Mouse (Mus musculus) left cerebral cortex, postnatal 10 days (tissue): ENCODE measurements around the gene Stx6. TPM values are rescaled to one million over a fixed set of nuclear protein-coding genes. Genes with fewer than 3 reads are reported as not detected.

Source experiments
- DNase-seq, 2 experiments: peaks; one replicate each; pipeline ENCODE4 v3.0.0; 2021 to 2022; ENCODE audit warnings: low spot score in 2 of 2, mixed read lengths in 1 of 2; ENCODE audit errors: extremely low spot score in 1 of 2
- intact Hi-C: fragments of 180-260 bp; cut with DNase I; formaldehyde crosslinking; loops from one replicate; pipeline ENCODE4 v1.15.1; 2025
- total RNA-seq, 2 experiments: library from RNA; stranded (reverse); gene quantifications; 2 replicates each; pipeline ENCODE4 v1.2.3; 2021

Gene Stx6
- total RNA-seq, 2 experiments from 2014 or later, result 83.3 to 89.1 TPM

- intact Hi-C loops, result no loop called here
- DNase-seq, result peak in 1 of 2 experiments; percentile 32
Observed at GRCm38 (mm10) chr1:155202472-155202871, 44.0 kb downstream of the Stx6 start.

DNA sequence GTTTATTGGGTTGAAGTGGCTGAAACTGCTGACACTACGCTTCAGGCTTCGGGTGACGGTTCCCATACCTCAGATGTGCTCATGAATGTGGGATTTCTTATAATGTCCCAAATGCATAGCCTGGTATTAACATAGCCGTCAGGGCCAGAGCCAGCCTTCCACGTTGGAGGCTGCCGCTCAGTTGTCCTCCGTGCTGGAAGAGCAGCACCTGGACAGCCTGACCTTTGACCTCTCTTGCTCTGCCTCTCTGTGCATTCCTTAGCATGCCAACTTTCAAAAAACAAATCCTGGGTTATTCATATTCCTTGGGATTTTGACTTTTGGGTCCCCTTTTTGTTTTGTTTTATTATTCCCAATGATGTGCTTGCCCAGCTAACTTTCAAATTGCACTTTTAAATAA is 44.6 kb downstream of the Stx6 start:
- intact Hi-C loops, result no loop called here
- no peak for DNase-seq

GRCm38 (mm10) chr1:155203954-155204353 is 45.4 kb downstream of the Stx6 start:
- intact Hi-C loops, result no loop called here
- peak in 1 of 2 experiments; percentile 21 for DNase-seq

DNA sequence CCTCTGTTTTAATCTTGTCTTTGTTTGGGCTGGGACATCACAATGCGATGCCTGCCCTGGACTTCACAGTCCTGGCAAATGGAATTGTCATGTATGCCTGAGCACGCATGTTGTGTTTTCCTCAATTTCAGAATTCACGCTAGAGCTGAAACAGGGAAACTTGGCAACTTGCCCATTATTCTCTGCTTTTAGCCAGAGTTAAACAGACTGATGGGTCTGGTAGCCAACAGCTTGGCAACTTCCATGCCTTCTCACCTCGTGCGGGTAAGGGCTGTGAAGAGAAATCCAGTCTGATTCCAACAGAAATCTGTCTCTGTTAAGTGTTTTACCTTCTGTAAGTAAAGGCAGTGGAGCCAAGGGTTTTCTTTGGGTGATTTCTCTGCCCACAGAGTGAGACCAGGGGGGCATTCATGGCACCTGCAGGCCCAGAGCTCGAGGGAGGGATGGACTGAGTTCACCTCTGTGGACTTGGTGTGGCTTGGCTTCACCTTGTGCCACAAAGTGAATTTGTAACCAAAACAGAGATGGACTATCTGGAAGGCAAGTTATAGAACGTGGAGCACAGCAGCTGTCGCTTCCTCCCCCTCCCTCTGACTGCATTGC is 46.1 kb downstream of the Stx6 start:
- intact Hi-C loops, result no loop called here
- DNase-seq, result peak; percentile 25 to 64

- intact Hi-C loops, result no loop called here
- DNase-seq, result peak in 1 of 2 experiments; percentile 19
Observed at GRCm38 (mm10) chr1:155205311-155205710, 46.8 kb downstream of the Stx6 start.

GRCm38 (mm10) chr1:155205822-155206660 is 47.5 kb downstream of the Stx6 start:
- intact Hi-C loops, result no loop called here
- DNase-seq, result peak in 1 of 2 experiments; percentile 29

- peak in 1 of 2 experiments; percentile 20 for DNase-seq
- intact Hi-C loops, result no loop called here
Observed at GRCm38 (mm10) chr1:155207859-155208258, 49.3 kb downstream of the Stx6 start.

DNA sequence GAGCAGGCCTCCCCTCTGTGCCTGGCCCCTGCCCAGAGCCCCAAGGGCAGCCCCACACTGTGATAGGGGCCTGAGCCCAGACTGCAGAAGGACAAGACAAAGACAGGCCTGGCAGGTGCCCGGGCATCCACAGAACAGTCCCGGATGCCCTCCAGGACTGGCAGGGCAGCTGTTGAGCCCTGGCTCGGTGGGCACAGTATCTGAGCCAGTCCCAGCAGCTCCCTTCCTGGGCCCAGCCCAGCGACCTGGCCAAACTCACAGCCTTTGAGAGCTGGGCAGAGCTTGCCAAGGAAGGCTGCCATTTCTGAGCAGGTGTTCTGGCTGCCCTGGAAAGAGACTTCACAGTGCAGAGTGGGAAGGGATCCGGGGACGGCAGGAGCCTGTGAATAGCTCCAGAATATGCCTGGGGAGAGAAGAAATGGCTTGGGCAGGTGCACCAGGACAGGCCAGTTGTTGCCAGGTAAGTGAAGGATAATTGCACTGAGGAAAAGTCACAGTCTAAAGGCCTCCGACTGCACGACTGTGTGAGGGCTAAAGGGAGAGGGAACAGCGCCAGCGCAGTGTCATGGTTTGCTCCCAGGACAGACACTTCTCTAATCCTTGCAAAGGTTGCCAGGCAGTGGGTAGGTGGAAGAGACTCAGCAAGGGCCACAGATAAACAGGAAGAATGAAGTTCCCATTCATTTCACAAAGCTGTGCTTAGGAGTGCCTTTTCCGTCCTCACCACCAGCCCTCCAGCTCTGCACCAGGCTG is 51.7 kb downstream of the Stx6 start:
- intact Hi-C loops, result loop anchor here (5.0 kb wide), 1 partner anchor 113 kb away; the partner anchor contains the start of gene Ier5
- peak in 1 of 2 experiments; percentile 40 for DNase-seq

- DNase-seq, result no peak
- intact Hi-C loops, result loop anchor here (5.0 kb wide), 1 partner anchor 114 kb away; the partner anchor contains the start of gene Ier5
Observed at GRCm38 (mm10) chr1:155211017-155211416, 52.5 kb downstream of the Stx6 start.

- DNase-seq, result peak in 1 of 2 experiments; percentile 42
- intact Hi-C loops, result loop anchor here (5.0 kb wide), 1 partner anchor 115 kb away; the partner anchor contains the start of gene Ier5
Observed at GRCm38 (mm10) chr1:155212081-155212480, 53.6 kb downstream of the Stx6 start.

GRCm38 (mm10) chr1:155212493-155212892 is 54.0 kb downstream of the Stx6 start:
- intact Hi-C loops, result loop anchor here (5.0 kb wide), 1 partner anchor 115 kb away; the partner anchor contains the start of gene Ier5
- peak in 1 of 2 experiments; percentile 77 for DNase-seq

- intact Hi-C loops, result loop anchor here (5.0 kb wide), 1 partner anchor 116 kb away; the partner anchor contains the start of gene Ier5
Observed at GRCm38 (mm10) chr1:155212936-155213774, 54.6 kb downstream of the Stx6 start.

DNA sequence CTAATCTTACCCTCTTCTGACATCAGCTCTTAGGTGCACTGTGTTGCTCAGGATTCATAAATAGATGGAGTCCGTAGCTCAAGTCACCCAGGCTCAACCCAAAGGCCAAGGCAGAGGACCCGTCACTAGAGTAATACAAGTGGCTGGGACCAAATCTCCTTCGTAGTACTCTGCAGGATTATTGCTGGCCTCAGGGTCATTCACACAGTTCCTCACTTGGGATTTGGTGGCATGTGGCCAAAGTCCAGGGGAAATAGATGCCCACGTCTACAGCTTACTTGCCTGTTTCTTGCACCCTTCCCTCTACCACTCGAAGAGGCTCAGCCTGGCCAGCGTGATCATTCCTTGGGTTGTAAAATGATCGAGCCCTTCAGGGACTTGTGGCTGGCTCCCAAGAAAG is 55.4 kb downstream of the Stx6 start:
- DNase-seq, result peak in 1 of 2 experiments; percentile 41
- intact Hi-C loops, result loop anchor here (5.0 kb wide), 1 partner anchor 117 kb away; the partner anchor contains the start of gene Ier5

More at GRCm38 (mm10) chr1:155212936-155213774, 54.6 kb downstream of the Stx6 start:
- peak in 1 of 2 experiments; percentile 62 for DNase-seq

- intact Hi-C loops, result loop anchor here (5.0 kb wide), 1 partner anchor 188 kb away; no protein-coding TSS in a partner anchor
- peak; percentile 53 to 62 for DNase-seq
Observed at GRCm38 (mm10) chr1:155215066-155215764, 56.7 kb downstream of the Stx6 start.

DNA sequence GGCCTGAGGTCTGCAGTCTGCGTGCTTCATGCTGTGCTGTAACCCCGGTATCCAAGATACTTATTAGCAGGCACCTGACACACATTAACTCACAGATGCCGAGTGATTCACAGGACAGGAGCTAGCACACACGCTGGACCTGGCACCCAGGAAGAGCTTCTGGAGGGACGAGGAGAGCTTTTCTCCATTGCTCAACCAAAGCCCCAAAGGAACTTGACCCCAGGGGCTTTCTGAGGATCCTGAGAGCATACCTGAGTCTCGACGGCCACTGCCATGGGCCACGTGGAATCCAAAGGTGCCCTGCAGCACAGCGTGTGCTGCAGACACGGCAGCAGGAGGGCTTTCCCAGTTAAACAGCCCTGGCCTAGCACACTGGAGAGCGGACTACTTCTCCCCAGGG is 57.8 kb downstream of the Stx6 start:
- intact Hi-C loops, result loop anchor here (5.0 kb wide), 1 partner anchor 189 kb away; no protein-coding TSS in a partner anchor
- no peak for DNase-seq

GRCm38 (mm10) chr1:155216844-155217243 is 58.3 kb downstream of the Stx6 start:
- intact Hi-C loops, result loop anchor here (5.0 kb wide), 1 partner anchor 190 kb away; no protein-coding TSS in a partner anchor

DNA sequence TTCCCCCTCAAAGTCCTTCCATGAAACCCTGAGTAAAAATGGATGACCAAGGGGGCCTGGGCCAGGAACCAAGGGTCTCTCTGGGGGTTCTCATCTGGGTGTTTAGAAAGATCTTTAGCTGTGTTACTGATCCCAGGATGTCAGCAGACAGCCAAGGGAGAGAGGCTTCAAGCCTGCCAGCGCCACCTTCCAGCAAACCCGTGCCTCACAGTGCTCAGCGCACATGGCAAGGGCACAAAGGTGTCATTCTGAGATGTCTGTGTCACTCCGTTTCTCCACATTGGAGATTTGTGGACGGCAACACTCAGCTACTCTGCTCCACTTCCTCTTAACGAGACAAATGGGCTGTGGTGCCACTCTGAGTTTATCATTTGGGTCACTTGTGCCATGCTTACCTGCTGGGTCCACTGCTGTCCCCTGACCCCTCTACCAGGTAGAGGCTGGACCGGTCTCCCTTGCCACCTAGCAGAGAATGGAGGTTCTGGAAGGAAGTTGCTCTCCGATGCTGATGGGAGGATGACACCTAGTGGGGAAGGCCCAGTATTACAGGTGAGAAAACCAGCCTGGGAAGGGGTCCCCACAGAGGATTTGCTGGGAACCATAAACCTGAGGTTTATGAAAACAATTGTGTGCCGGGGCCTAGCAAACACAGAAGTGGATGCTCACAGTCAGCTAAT is 59.5 kb downstream of the Stx6 start:
- intact Hi-C loops, result loop anchor here (1.0 to 5.0 kb wide), 2 partner anchors 169 to 191 kb away; no protein-coding TSS in a partner anchor
- DNase-seq, result peak; percentile 45 to 65

More at GRCm38 (mm10) chr1:155216844-155217243, 58.3 kb downstream of the Stx6 start:
- DNase-seq, result no peak
